Mouse (Mus musculus) cerebellum, adult 2 months (tissue): ENCODE results near the gene Armh2.

Experiments
- CTCF ChIP-seq: fragments of 200-500 bp; IDR thresholded peaks from 2 replicates; pipeline ENCODE4 v1.5.1; 2011; ENCODE audit warnings: low read depth, mild to moderate bottlenecking, control low read depth, low read length, moderate library complexity, borderline replicate concordance; ENCODE audit not compliant: insufficient read depth
- POLR2A ChIP-seq: fragments of 200-500 bp; IDR thresholded peaks from 2 replicates; pipeline ENCODE4 v1.6.1; 2011; ENCODE audit warnings: low read length, control low read depth, borderline replicate concordance; ENCODE audit not compliant: insufficient read depth

DNA sequence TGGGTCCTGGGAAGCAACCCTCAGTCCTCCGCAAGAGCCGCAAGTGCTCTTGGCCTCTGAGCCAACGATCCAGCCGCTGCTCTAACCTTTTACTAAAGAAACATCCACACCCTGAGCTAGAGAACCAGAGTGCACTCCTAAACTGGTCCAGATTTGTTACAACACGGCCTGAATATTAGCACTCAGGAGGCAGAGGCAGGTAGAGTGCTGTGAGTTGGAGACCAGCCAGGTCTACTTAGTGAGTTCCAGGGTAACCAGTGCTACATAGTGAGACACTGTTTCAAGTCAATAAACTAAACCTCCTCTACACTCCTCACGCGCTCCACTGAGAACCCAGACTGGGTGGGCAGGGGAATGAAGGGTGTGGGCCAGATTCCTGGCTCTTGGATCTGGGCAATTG lies 47.7 kb upstream of the Armh2 start:
- TF ChIP-seq POLR2A (no peak), CTCF (no peak)
